Mouse (Mus musculus): ENCODE measurements around the gene Jam3. TPM values are rescaled to one million over a fixed set of nuclear protein-coding genes. Genes with fewer than 3 reads are reported as not detected.

The Jam3 gene
- total and polyA plus RNA-seq, 3 experiments, result 0.43 TPM; not detected in 2

GRCm38 (mm10) chr9:27149836-27150235, 5.4 kb downstream of the Jam3 start:
- H3K27ac ChIP-seq (ENCODE audit: control insufficient read depth, low read depth, low read length), result no peak overlapping the region
- H3K9me3 ChIP-seq (replicated peaks; ENCODE audit: insufficient read depth, low read length), result no peaks in the 10 kb centered on the region
- no peaks in the 10 kb centered on the region for H3K27me3 ChIP-seq (ENCODE audit: control insufficient read depth in 1 of 2, insufficient read depth in 2 of 2, low read length in 2 of 2)
- H3K79me2 ChIP-seq (ENCODE audit: control insufficient read depth, insufficient read depth, low read length, poor library complexity), result no peaks in the 10 kb centered on the region
- TF ChIP-seq GATA1 (IDR thresholded peaks at IDR 0.05; ENCODE audit: low read depth, low read length), result no peak
- no peak for TF ChIP-seq NELFE (IDR thresholded peaks at IDR 0.05; ENCODE audit: low read depth, low read length)
- no peak for TF ChIP-seq POLR2AphosphoS2 (IDR thresholded peaks at IDR 0.05; ENCODE audit: low read length)
- TF ChIP-seq MYB (IDR thresholded peaks at IDR 0.05; ENCODE audit: low read depth, low read length), result no peak
- no peak for TF ChIP-seq CHD1 (IDR thresholded peaks at IDR 0.05; ENCODE audit: low read depth, low read length)
- TF ChIP-seq BHLHE40 (IDR thresholded peaks at IDR 0.05; ENCODE audit: borderline replicate concordance, low read depth, low read length), result no peak
- no peak for TF ChIP-seq TBP (IDR thresholded peaks at IDR 0.05; ENCODE audit: low read depth, low read length)
- no peak for TF ChIP-seq ELF1 (IDR thresholded peaks at IDR 0.05; ENCODE audit: low read depth, low read length)
- no peak for DNase-seq (ENCODE audit: low read depth, low spot score)
- H3K4me1 ChIP-seq (ENCODE audit: control insufficient read depth in 1 of 2, insufficient read depth in 2 of 2, low read length in 2 of 2), result no peaks in the 10 kb centered on the region
- no peaks in the 10 kb centered on the region for H3K36me3 ChIP-seq (ENCODE audit: control insufficient read depth in 1 of 2, insufficient read depth in 2 of 2, low read length in 2 of 2)
- no peak overlapping the region for H3K9ac ChIP-seq (ENCODE audit: control insufficient read depth, low read depth, low read length, poor library complexity, severe bottlenecking)
- no peak overlapping the region for H3K4me3 ChIP-seq (ENCODE audit: control insufficient read depth in 1 of 2, insufficient read depth in 1 of 2, low read depth in 2 of 2, low read length in 2 of 2)

DNA sequence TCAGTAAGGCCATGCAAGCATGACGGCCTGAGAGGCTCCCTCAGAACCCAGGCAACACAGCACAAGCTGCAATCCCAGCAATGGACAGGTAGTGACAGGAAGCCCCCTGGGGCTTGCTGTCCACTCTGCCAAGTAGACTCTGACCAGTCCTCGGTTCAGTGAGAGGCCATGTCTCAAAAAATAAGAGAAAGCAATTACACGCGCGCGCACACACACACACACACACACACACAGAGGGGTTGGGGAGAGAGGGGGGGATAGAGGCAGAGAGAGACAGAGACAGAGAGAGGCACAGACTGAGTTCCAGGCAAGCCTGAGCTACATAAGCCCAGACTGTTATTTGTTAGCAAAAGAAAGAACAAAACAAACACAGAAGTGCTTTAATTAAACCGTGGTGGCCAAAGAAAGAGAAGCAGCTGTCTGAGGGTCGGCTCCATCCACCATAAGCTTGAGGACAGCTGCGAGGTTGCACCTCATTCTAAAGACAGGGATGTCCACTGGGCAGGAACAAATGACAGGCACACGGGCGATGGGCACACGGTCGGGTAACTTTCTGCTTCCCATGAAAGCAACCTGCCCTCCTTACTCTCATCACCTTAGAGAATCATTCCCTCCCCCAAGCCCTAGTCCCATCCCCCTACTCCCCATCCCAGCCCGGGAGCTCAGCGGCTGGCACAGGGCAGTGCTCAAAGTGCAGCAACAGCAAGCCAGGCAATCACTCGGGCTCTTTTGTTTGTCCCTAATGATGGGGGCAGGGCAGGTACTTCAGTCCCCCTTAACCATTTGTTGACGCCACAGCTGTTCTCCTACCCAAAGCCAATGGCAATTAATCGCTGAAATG, 6.4 kb downstream of the Jam3 start:
- Histone ChIP-seq H3K4me3 (ENCODE audit: control insufficient read depth in 1 of 2, insufficient read depth in 1 of 2, low read depth in 2 of 2, low read length in 2 of 2) (no peak overlapping the region), H3K4me1 (ENCODE audit: control insufficient read depth in 1 of 2, insufficient read depth in 2 of 2, low read length in 2 of 2) (no peaks in the 10 kb centered on the region), H3K9ac (ENCODE audit: control insufficient read depth, low read depth, low read length, poor library complexity, severe bottlenecking) (no peak overlapping the region), H3K27ac (ENCODE audit: control insufficient read depth, low read depth, low read length) (no peak overlapping the region), H3K9me3 (replicated peaks; ENCODE audit: insufficient read depth, low read length) (no peaks in the 10 kb centered on the region), H3K27me3 (ENCODE audit: control insufficient read depth in 1 of 2, insufficient read depth in 2 of 2, low read length in 2 of 2) (no peaks in the 10 kb centered on the region), H3K36me3 (ENCODE audit: control insufficient read depth in 1 of 2, insufficient read depth in 2 of 2, low read length in 2 of 2) (no peaks in the 10 kb centered on the region), H3K79me2 (ENCODE audit: control insufficient read depth, insufficient read depth, low read length, poor library complexity) (no peaks in the 10 kb centered on the region)
- no peak for DNase-seq (ENCODE audit: low read depth, low spot score)
- TF ChIP-seq MAZ (IDR thresholded peaks at IDR 0.05; ENCODE audit: low read depth, low read length), result no peak
- TF ChIP-seq POLR2AphosphoS2 (IDR thresholded peaks at IDR 0.05; ENCODE audit: low read length), result no peak
- TF ChIP-seq ZC3H11A (IDR thresholded peaks at IDR 0.05; ENCODE audit: low read depth, low read length), result no peak
- TF ChIP-seq RAD21 (IDR thresholded peaks at IDR 0.05; ENCODE audit: low read depth, low read length), result no peak
- TF ChIP-seq SIN3A (IDR thresholded peaks at IDR 0.05; ENCODE audit: low read length), result no peak
- no peak for TF ChIP-seq CHD2 (IDR thresholded peaks at IDR 0.05; ENCODE audit: low read length)
- TF ChIP-seq ETS1 (IDR thresholded peaks at IDR 0.05; ENCODE audit: low read depth, low read length), result no peak
- no peak for TF ChIP-seq USF1 (IDR thresholded peaks at IDR 0.05; ENCODE audit: low read depth, low read length)
- no peak for TF ChIP-seq TCF12 (IDR thresholded peaks at IDR 0.05; ENCODE audit: low read depth, low read length)
